Mouse (Mus musculus) thymus, postnatal 25 days (tissue): Measurements from ENCODE around the gene Peli2.
A peak's percentile ranks its signal among the peaks of the same experiment; 100 is the strongest.

Experiments
- DNase-seq: peaks from one replicate; pipeline ENCODE4 v3.0.0; 2022

Peli2 gene

DNA sequence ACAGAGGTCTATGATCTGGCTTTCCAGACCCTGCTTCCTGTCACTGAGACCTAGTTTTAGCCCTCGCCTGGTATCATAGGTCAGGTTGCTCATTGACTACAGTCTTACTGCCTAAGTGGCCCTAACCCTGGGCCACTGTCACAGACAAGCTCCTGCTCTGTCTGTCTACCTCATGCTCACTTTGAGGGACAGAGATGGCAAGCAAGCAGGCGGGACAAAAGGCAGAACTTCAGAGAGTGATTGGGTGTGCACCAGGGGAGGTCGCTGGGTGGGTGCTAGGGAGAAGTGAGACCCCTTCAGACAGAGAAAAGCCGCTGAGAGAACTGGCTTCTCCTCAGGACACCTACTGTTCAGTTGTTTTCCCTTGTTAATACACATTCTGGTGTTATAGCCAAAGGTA lies 6.3 kb downstream of the Peli2 start:
- no peak for DNase-seq

- DNase-seq = no peak
Measured at GRCm38 (mm10) chr14:48127609-48128185, 7.1 kb downstream of the Peli2 start.

DNA sequence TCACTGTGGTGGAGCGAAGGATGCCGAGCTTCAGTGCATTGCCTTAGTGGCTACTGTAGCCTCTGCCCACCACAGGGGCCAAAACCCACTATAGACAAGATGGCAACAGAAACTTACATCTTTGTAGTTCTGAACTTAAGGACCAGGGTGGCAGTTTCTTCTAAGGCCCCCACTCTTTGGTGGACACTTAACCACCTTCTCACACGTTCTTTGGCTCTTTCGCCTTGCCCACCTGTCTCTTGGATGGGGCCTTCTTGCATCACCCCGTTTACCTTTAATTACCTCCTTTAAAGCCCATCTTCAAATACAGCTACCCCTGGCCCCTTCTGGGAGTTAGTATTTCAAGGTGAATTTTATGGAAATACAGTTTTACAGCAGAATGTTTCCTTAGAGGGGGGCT lies 8.1 kb downstream of the Peli2 start:
- no peak for DNase-seq

DNA sequence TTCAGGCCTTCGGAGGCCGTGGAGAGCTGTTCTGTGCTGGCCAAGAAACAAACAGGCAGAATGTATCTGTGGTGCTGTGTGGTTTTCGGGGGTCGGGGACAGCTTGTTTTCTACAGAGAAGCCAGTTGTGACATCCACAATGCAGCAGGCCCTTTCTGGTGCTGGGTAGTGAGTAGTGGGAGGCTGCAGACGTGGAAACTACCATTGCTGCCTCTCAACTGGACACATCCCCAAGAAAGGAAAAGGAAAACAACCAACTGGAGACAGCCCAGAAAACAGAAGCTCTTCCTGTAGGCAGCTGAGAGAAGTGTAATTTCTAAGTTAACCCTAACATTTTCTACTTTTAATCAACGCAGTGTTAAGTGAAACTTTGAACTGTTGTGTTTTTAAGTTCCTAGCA lies 9.4 kb downstream of the Peli2 start:
- DNase-seq = no peak

- no peak for DNase-seq
Measured at GRCm38 (mm10) chr14:48130761-48131575, 10.3 kb downstream of the Peli2 start.

DNA sequence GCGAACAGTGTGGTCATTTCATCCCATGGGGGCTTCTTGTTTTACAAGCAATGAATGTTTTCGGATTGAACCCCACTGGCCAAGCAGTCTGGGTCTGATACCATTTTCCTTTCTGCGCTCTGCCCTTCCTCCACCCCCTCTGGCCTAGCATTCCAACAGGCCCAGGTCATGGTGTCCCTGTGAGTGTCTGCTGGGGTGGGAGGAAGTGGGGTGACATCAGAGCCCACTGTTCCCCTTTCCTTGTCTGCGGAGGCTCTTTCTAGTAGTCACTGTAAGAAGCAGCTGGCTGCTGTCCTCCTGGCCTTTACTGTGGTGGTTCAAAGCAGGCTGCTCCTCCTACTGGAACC lies 10.9 kb downstream of the Peli2 start:
- no peak for DNase-seq

DNA sequence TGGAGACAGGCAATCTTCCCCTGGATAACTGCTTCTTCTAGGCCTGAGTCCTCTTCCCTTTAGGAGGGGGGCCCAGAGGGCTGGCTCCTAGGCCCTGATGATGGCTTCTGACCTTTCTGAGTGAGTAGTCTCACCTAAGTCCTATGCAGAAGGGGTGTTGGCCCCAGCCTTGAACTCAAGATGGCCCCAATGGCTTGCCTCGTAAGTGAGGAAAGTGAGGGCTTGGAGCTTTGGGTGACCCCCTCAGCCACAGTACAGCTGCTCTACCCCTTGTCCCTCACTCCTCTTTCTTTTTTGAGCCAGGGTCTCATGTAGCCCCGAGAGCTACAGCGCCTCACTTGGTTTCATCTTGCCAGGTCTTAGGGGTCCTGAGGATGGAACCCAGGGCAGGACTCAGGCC lies 11.6 kb downstream of the Peli2 start:
- no peak for DNase-seq

DNA sequence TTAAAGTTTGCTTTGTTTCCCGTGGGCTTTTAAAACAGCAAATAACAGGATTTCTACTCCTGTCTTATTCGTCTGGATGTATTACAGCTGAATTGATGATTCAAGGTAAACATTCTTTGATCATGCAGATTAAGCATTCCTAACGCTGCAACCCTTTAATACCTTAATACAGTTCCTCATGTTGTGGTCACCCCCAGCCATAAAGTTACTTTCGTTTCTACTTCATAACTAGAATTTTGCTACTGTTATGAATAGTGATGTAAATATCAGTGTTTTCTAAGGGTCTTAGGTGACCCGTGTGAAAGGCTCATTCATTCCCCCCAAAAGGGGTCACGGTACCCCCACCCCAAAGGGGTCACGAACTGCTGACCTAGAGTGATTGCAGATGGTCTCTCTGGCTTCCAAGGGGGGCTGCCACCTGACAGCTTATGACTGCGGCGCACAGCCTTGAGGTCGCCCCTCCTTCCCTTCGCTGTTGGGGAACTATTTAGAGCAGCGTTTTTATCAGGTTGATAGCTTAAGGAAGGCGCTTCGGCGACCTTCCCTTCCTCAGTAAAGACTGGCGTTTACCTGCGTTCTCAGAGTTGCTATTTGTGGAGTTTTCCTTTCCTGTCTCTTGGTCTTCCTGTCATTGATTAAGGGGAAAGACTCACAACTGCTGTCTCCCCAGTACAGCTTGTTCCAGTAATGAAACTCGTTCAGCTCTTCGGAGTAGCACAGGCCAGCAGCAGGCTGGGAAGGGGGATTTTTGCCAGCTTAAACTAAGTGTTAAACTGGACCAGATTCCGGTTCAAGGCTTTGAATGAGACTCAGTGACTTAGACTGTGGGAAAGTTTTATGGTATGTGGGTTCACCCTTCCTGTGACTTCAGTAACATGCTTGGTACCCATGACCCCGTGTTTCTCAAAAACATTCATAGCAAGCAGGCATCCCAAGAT lies 12.5 kb downstream of the Peli2 start:
- DNase-seq = peak; percentile 22

GRCm38 (mm10) chr14:48134344-48134743 lies 13.7 kb downstream of the Peli2 start:
- no peak for DNase-seq

DNA sequence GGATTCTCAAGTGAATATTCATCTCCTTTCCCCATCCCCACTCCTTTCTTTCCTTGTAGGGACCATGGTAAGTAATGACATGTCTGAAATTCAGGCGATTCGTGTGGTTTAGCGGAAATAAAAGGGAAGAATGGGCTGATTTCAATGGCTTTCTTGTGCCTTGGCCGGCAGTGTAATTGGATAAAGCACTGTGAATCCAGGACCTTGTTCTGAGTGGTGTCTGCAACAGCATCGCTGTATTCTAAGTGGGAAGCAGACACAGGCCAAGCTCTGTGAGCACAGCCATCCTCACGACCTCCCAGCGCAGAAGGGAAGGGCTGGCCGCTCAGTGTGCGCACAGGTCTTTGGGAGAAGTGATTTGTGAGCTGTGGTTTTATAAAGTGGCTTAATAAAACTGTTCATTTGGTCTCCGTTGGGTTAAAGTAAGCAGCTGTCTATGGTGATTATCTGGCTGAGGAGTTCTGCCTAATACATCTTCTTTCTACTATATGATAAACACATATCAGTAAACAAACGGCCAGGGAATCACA lies 15.3 kb downstream of the Peli2 start:
- DNase-seq = no peak

DNA sequence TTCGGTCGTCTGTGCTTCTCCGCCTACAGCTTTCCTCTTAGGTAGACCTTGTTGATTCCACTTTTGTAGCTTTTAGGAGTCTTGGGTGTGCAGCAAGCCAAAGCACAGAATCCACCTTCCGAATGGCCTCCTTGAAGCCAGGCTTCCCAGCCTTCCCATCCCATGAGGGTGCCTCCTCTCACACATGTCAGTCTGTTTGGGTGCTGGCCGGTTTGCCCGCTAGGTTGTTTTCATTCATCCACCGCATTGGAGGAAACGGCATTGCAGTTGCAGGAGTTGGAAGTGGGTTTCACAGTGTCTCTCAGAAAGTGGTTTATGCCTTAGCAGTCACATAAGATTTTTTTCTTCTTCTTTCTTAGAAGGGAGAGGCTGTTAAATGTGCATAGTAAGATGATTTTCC lies 17.1 kb downstream of the Peli2 start:
- no peak for DNase-seq

GRCm38 (mm10) chr14:48138138-48138537 lies 17.5 kb downstream of the Peli2 start:
- DNase-seq = peak; percentile 19

DNA sequence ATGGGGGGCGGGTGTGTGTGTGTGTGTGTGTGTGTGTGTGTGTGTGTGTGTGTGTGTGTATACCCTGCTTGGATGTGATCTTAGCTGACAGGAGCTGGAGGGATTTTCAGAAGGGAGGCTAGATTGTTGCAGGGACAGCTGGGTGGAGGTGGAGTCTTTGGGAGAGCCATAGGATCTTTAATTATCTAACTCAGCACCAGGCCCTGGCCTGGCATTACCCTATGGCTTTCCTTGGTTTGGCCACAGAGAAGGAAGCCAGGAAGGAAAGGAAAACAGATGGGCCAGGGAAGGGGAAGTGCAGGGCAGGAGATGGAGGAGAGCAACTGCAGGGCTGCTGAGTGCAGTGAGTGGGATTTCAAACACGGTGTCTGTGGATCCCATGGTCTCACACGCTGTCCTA lies 18.8 kb downstream of the Peli2 start:
- DNase-seq = no peak

GRCm38 (mm10) chr14:48141694-48142093 lies 21.1 kb downstream of the Peli2 start:
- no peak for DNase-seq

DNA sequence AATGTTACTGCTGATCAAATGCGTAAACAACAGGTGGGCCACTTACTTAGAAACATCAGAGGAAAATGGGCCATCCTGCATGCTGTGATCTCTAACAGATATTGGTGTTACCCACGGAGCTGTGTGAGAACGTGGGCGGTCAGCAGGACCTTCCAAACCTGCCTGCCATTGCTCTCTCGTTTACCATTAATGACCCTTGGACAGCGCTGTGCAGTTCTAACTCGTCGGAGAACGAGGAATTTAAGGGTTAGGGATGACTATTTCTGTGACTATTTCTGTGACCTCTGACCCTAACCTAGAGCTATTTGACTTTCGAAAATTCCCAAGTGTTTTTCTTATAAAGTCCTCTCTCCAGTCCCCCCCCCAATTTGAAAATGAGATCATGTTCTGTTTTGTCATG lies 22.1 kb downstream of the Peli2 start:
- DNase-seq = no peak

DNA sequence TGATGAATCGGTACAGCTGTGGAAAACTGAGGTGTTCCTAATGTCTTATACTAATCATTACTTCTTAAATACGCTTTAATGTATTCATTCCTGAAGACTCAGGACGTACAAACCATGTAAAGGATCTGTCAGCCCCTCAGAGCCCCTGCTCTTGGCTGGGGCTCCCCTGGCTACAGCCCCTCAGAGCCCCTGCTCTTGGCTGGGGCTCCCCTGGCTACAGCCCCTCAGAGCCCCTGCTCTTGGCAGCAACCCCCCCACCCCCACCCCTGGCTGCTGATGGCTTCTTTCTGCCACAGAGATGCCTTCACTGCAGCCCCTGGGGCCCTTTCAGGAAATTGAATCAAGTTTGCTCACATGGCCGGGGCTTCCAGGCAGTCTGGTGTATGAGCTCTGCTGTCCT lies 22.5 kb downstream of the Peli2 start:
- DNase-seq = no peak

DNA sequence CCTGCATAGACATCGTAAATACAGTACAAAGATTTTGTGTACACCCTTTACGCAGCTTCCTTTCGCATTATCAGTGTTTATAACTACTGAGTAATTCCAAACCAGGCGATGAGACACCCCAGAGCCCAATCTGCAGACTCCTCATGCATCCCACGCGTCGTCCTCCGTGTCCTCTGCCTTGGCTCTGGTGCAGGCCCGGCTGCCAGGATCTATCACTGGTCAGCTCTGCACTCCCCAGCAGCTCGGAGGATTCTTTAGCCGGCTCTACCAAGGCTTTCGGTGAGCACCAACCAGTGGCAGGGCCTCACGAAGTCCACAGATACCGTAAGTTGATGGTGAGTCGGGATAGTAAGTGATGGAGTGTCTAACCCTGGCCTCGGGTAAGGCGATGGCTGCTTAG lies 23.7 kb downstream of the Peli2 start:
- no peak for DNase-seq

DNA sequence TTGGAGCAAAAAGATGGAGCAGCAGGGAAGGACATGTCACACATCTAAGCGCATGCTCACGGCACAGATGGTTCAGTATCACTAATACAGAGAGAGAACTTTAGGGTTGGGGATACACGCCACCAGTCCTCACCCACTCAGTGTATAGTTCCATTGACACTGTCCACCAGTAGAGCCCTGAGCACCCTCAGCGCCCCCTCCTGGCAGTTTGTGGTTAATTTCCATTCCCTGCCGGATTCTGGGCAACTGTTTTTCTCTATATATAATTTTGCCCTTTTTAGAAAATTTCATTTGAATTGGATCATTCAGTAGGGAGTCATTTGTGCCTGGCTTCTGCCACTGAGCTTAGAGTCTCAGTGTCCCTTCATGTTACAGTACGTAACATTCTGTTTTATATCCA lies 27.1 kb downstream of the Peli2 start:
- DNase-seq = peak; percentile 24

DNA sequence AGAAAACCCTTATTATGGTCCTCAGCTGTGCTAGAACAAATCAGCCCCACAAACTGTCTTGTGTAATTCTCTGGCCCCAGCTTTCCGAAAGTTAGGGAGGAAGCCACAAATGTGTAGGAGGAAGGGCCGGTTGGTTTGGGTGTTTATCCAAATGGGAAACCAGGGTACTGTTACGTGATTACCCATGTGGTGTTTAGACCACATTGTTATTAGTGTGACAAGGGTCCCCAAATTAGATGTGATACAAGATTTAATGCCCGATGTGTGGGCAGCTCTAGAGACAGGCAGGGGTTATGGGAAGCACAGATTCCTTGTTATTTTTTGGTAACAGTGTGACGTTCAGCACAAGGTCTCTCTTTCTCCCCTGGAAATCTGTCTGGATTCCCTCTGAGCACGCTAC lies 28.0 kb downstream of the Peli2 start:
- no peak for DNase-seq

- no peak for DNase-seq
Measured at GRCm38 (mm10) chr14:48149351-48149750, 28.7 kb downstream of the Peli2 start.

DNA sequence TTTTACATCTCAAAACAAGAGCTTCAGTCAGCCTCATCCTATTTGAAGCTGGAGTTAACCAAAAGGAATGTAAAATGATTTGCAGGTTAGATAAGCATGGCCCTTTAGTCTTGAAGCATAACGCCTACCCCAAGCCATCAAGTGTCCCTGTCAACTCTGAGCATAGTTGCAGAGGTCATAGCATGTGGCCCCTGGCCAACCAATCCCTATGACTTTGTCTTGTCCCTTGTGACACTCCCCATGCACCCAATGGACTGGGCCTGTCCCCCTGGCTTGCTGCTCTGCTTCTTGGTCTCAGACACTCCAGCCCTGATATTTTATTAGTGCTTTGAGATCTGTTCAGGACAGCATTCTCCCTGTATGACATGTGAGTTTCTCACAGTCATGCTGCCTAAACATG lies 30.3 kb downstream of the Peli2 start:
- DNase-seq = no peak

DNA sequence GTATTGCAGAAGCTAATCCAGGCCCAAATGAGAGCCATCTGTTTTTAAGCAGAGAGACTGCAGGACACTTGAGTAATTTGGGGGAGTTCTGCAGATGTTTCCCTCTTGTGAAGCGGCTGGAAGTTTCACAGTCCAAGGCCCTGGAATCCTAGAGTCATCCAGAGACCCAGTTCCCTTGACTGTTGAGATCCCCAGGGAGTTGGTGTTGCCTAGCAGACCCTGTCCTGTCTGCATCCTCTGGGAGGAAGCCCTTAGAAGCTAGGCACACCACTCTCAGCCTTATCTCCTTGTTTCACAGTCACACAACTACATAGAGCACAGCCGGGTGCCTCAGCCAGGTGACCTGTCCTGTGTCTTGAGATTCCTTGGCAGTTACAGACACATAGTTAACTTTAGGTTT lies 30.9 kb downstream of the Peli2 start:
- DNase-seq = no peak

GRCm38 (mm10) chr14:48153064-48153463 lies 32.4 kb downstream of the Peli2 start:
- DNase-seq = no peak
